Mouse (Mus musculus) lung, embryonic 15.5 days (tissue): ENCODE measurements around the gene Syngr4. TPM values are rescaled to one million over a fixed set of nuclear protein-coding genes. Genes with fewer than 3 reads are reported as not detected.
"Not testable (repeated sequence)": the region's sequence is repeated elsewhere in the genome, so short reads cannot be mapped to it uniquely, and the experiment has no call there.

ENCODE experiments used
- ATAC-seq: fragments of 200-750 bp; cut with Nextera tagmentation; 2 replicates; pipeline ENCODE4 v1.8.0; 2017; ENCODE audit warnings: moderate number of reproducible peaks, borderline replicate concordance; ENCODE audit not compliant: low FRiP score, low TSS enrichment; ENCODE audit errors: extremely low read depth
- H3K27ac ChIP-seq: fragments of 300-500 bp; sonication (generic); 2 replicates; pipeline ENCODE4 v1.5.1; 2015; ENCODE audit warnings: moderate library complexity, mild to moderate bottlenecking, inconsistent platforms
- H3K27me3 ChIP-seq: fragments of 300-500 bp; sonication (generic); 2 replicates; pipeline ENCODE4 v1.6.1; 2015; ENCODE audit warnings: inconsistent platforms
- H3K36me3 ChIP-seq: fragments of 300-500 bp; sonication (generic); 2 replicates; pipeline ENCODE4 v1.6.1; 2015; ENCODE audit warnings: inconsistent platforms
- H3K4me1 ChIP-seq: fragments of 300-500 bp; sonication (generic); 2 replicates; pipeline ENCODE4 v1.6.1; 2015; ENCODE audit warnings: inconsistent platforms
- H3K4me2 ChIP-seq: fragments of 300-500 bp; sonication (generic); 2 replicates; pipeline ENCODE4 v1.6.1; 2015; ENCODE audit warnings: inconsistent platforms, mild to moderate bottlenecking, moderate library complexity
- H3K4me3 ChIP-seq: fragments of 300-500 bp; sonication (generic); 2 replicates; pipeline ENCODE4 v1.5.1; 2015; ENCODE audit warnings: mild to moderate bottlenecking, inconsistent platforms
- H3K9ac ChIP-seq: fragments of 300-500 bp; sonication (generic); 2 replicates; pipeline ENCODE4 v1.6.1; 2015; ENCODE audit warnings: inconsistent platforms
- H3K9me3 ChIP-seq: fragments of 300-500 bp; sonication (generic); 2 replicates; pipeline ENCODE4 v1.6.1; 2016; ENCODE audit warnings: inconsistent platforms
- WGBS: fragments of 180-500 bp; shearing (Covaris S2); methylation state at CpG from one replicate; pipeline ENCODE4 v1.1.7; 2015; 5-methylcytosine and 5-hydroxymethylcytosine counted together
- polyA plus RNA-seq: library from polyadenylated mRNA; unstranded; fragments of >200 nt; fragmentation: Nextera tagmentation; extraction: Ambion mirVana; gene quantifications from 2 replicates; pipeline ENCODE4 v1.2.1, GENCODE M21; 2015

Gene Syngr4
- polyA plus RNA-seq, 1 experiment from 2014 or later: 1.1 TPM

- ATAC-seq, H3K4me2 ChIP-seq, H3K9ac ChIP-seq, H3K4me3 ChIP-seq, H3K27ac ChIP-seq, H3K27me3 ChIP-seq, H3K9me3 ChIP-seq: not testable (repeated sequence)
- H3K4me1 ChIP-seq: peaks cover 16% of the 10 kb centered on the region
- WGBS: 77% methylated on average over 1 of the region's 1 CpGs
- H3K36me3 ChIP-seq: peaks cover 80% of the 10 kb centered on the region
Measured at GRCm38 (mm10) chr7:45878278-45878677, 18.2 kb downstream of the Syngr4 start, which contains the start of gene Grin2d. TSS of gene Grin2d (minus strand) at chr7:45878378.

GRCm38 (mm10) chr7:45876895-45877294, 19.6 kb downstream of the Syngr4 start:
- 98% methylated on average over 7 of the region's 7 CpGs for WGBS
- no peaks in the 10 kb centered on the region for H3K9me3 ChIP-seq
- H3K27ac ChIP-seq: no peak overlapping the region
- no peak overlapping the region for H3K9ac ChIP-seq
- peaks cover 2% of the 10 kb centered on the region; the same call in 1 of the 2 replicates for H3K27me3 ChIP-seq
- peaks cover 66% of the 10 kb centered on the region for H3K36me3 ChIP-seq
- ATAC-seq: no peak
- no peak overlapping the region for H3K4me3 ChIP-seq
- H3K4me1 ChIP-seq: peaks cover 16% of the 10 kb centered on the region
- H3K4me2 ChIP-seq: no peak overlapping the region

DNA sequence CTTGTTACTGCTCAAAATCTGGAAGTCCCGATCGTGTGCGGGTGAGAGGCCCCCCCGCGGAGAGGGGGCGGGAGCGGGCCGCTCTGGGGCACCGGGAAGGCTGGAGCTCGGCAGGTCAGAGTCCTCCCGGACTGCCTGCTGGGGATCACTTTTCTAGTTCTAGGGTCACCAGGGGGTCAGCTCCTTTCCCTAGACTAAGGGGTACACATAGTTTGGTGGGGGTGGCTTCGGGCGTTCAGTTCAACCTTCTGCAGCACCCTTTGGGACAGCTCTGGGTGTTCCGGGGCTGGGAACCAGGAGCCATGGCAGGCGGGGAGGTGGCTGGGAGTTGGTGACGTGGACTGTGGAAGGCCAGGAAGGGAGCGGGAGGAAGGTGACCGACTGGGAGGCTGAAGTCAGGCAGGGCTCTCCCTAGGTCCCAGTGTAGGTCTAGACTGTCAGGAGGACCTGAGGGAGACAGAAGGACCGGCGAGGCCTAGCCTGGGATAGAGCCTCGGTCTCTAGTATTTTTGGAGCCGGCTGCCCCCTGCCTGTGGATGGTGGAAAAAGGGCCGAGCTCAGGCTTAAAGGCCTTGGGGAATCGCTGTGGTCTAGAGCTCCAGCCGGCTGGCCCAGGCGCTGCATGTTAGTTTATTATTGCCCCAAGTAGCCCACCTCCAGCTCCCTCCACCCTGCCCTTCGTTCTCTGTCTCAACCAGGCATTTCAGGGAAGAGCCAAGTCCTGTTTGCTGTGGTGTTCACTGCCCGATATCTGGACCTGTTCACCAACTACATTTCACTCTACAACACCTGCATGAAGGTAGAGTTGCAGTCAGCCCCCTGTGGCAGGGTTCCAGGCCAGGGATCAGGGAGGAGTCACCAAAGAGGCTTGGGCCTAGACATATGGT, 23.2 kb downstream of the Syngr4 start:
- peak; percentile 44 for ATAC-seq
- peak overlapping the region; percentile 94 for H3K9ac ChIP-seq
- peaks cover 32% of the 10 kb centered on the region for H3K36me3 ChIP-seq
- H3K27me3 ChIP-seq: peaks cover 37% of the 10 kb centered on the region
- H3K4me2 ChIP-seq: peak overlapping the region; percentile 70
- peak overlapping the region; percentile 92 for H3K27ac ChIP-seq
- 2% methylated on average over 28 of the region's 28 CpGs for WGBS
- peaks cover 35% of the 10 kb centered on the region for H3K4me1 ChIP-seq
- no peaks in the 10 kb centered on the region for H3K9me3 ChIP-seq
- peak overlapping the region; percentile 78 for H3K4me3 ChIP-seq

GRCm38 (mm10) chr7:45872624-45873023, 23.9 kb downstream of the Syngr4 start, which contains the start of gene Kdelr1:
TSS of gene Kdelr1 (plus strand) at chr7:45872772.
- H3K4me1 ChIP-seq: peaks cover 42% of the 10 kb centered on the region
- peaks cover 41% of the 10 kb centered on the region for H3K27me3 ChIP-seq
- peak within 1 kb of the TSS; percentile 94 for H3K9ac ChIP-seq
- peak within 1 kb of the TSS; percentile 92 for H3K27ac ChIP-seq
- peak within 1 kb of the TSS; percentile 78 for H3K4me3 ChIP-seq
- peak; percentile 78 for ATAC-seq
- under 1% methylated on average over 18 of the region's 18 CpGs for WGBS
- peak within 1 kb of the TSS; percentile 70 for H3K4me2 ChIP-seq
- H3K9me3 ChIP-seq: no peaks in the 10 kb centered on the region
- H3K36me3 ChIP-seq: peaks cover 27% of the 10 kb centered on the region

GRCm38 (mm10) chr7:45870282-45871058, 26.0 kb downstream of the Syngr4 start:
- peak overlapping the region; percentile 33 for H3K9ac ChIP-seq
- H3K27ac ChIP-seq: no peak overlapping the region
- H3K4me3 ChIP-seq: peak overlapping the region; percentile 16
- peaks cover 41% of the 10 kb centered on the region for H3K27me3 ChIP-seq
- no peaks in the 10 kb centered on the region for H3K9me3 ChIP-seq
- 2% methylated on average over 30 of the region's 30 CpGs for WGBS
- H3K4me1 ChIP-seq: peaks cover 52% of the 10 kb centered on the region
- no peak for ATAC-seq
- peak overlapping the region; percentile 49 for H3K4me2 ChIP-seq
- H3K36me3 ChIP-seq: peaks cover 6% of the 10 kb centered on the region

GRCm38 (mm10) chr7:45869787-45870186, 26.7 kb downstream of the Syngr4 start:
- Histone ChIP-seq H3K4me2 (peak overlapping the region; percentile 49), H3K36me3 (no peaks in the 10 kb centered on the region), H3K4me3 (peak overlapping the region; percentile 8; the same call in 1 of the 2 replicates), H3K27ac (no peak overlapping the region), H3K9me3 (no peaks in the 10 kb centered on the region), H3K9ac (no peak overlapping the region; the same call in 1 of the 2 replicates), H3K4me1 (peaks cover 48% of the 10 kb centered on the region), H3K27me3 (peaks cover 41% of the 10 kb centered on the region)
- no peak for ATAC-seq
- WGBS: 6% methylated on average over 14 of the region's 14 CpGs

DNA sequence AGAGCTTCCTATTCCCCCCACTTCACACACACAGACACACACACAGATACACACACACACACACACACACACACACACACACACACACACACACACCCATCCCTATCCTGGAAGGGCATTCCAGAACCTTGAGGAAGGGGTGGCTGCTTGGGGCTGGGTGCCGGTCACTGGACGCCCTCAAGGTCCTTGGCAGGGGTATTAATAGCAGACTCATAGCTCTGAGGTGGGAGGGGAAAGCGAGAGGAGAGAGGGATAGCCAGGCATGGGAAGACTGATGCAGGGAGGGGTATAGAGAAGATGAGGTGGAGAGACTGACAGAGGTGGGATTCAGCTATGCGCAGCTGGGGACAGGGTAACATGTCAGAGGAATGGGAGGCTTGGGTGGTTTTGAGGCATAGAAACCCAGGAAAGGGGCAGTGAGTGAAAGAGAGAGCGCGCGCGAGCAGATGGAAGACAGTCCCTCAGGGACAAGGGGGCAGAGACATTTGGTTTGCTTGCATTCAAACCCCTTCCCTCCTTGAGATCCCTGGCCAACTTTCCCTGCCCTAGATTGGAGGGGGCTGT, 27.3 kb downstream of the Syngr4 start:
- H3K27me3 ChIP-seq: peaks cover 41% of the 10 kb centered on the region
- H3K27ac ChIP-seq: no peak overlapping the region
- H3K4me1 ChIP-seq: peaks cover 42% of the 10 kb centered on the region
- no peak for ATAC-seq
- H3K9ac ChIP-seq: no peak overlapping the region
- 23% methylated on average over 8 of the region's 8 CpGs for WGBS
- no peaks in the 10 kb centered on the region for H3K36me3 ChIP-seq
- H3K4me3 ChIP-seq: peak overlapping the region; percentile 8; the same call in 1 of the 2 replicates
- H3K9me3 ChIP-seq: no peaks in the 10 kb centered on the region
- H3K4me2 ChIP-seq: peak overlapping the region; percentile 49

GRCm38 (mm10) chr7:45867871-45868270, 28.6 kb downstream of the Syngr4 start:
- H3K36me3 ChIP-seq: no peaks in the 10 kb centered on the region
- no peak overlapping the region for H3K9ac ChIP-seq
- H3K4me1 ChIP-seq: peaks cover 36% of the 10 kb centered on the region
- WGBS: 28% methylated on average over 2 of the region's 2 CpGs
- H3K27me3 ChIP-seq: peaks cover 41% of the 10 kb centered on the region
- H3K4me2 ChIP-seq: peak overlapping the region; percentile 86; the same call in 1 of the 2 replicates
- no peak overlapping the region for H3K4me3 ChIP-seq
- no peaks in the 10 kb centered on the region for H3K9me3 ChIP-seq
- no peak for ATAC-seq
- no peak overlapping the region for H3K27ac ChIP-seq

GRCm38 (mm10) chr7:45865925-45866910, 30.3 kb downstream of the Syngr4 start:
- Histone ChIP-seq H3K4me1 (peaks cover 41% of the 10 kb centered on the region), H3K27ac (peak overlapping the region; percentile 86), H3K36me3 (no peaks in the 10 kb centered on the region), H3K27me3 (peaks cover 33% of the 10 kb centered on the region), H3K9me3 (no peaks in the 10 kb centered on the region), H3K9ac (peak overlapping the region; percentile 84), H3K4me2 (peak overlapping the region; percentile 86), H3K4me3 (peak overlapping the region; percentile 78)
- WGBS: under 1% methylated on average over 115 of the region's 117 CpGs
- ATAC-seq: peak; percentile 80

GRCm38 (mm10) chr7:45864435-45864834, 32.1 kb downstream of the Syngr4 start:
- H3K27me3 ChIP-seq: peaks cover 19% of the 10 kb centered on the region
- H3K4me1 ChIP-seq: peaks cover 28% of the 10 kb centered on the region
- no peaks in the 10 kb centered on the region for H3K36me3 ChIP-seq
- no peak overlapping the region for H3K4me2 ChIP-seq
- H3K4me3 ChIP-seq: no peak overlapping the region
- ATAC-seq: peak; percentile 5; the same call in 1 of the 2 replicates
- peak overlapping the region; percentile 41; the same call in 1 of the 2 replicates for H3K27ac ChIP-seq
- H3K9ac ChIP-seq: no peak overlapping the region
- H3K9me3 ChIP-seq: no peaks in the 10 kb centered on the region
- WGBS: 57% methylated on average over 3 of the region's 3 CpGs
